Mouse (Mus musculus): ENCODE data around the gene Hoxb3. TPM values are rescaled to one million over a fixed set of nuclear protein-coding genes. Genes with fewer than 3 reads are reported as not detected.

The Hoxb3 gene
- total and polyA plus RNA-seq, 2 experiments from 2014 or later = 0.08 to 0.15 TPM

- 13% methylated on average over 5 of the region's 5 CpGs for WGBS
- TF ChIP-seq EP300 (IDR thresholded peaks at IDR 0.05; ENCODE audit: low read depth) = no peak
- no peak for TF ChIP-seq CTCF (IDR thresholded peaks at IDR 0.05; ENCODE audit: low read depth)
- ATAC-seq (ENCODE audit: insufficient read depth, low read depth) = no peak
Observed at GRCm38 (mm10) chr11:96315344-96315681, 7.8 kb upstream of the Hoxb3 start.

GRCm38 (mm10) chr11:96316696-96317607 is 6.2 kb upstream of the Hoxb3 start:
- no peak for TF ChIP-seq EP300 (IDR thresholded peaks at IDR 0.05; ENCODE audit: low read depth)
- no peak for TF ChIP-seq CTCF (IDR thresholded peaks at IDR 0.05; ENCODE audit: low read depth)
- Histone ChIP-seq H3K4me2 (ENCODE audit: low read depth, low read length) (no peak overlapping the region), H3K27ac (ENCODE audit: low read depth) (no peak overlapping the region), H3K27me3 (ENCODE audit: control insufficient read depth, insufficient read depth, low read length) (peaks cover 100% of the 10 kb centered on the region), H3K9ac (replicated peaks; ENCODE audit: low read depth, low read length) (no peak overlapping the region), H3K9me3 (replicated peaks; ENCODE audit: control insufficient read depth, low read length) (no peaks in the 10 kb centered on the region), H3K4me1 (ENCODE audit: control insufficient read depth, insufficient read depth) (no peaks in the 10 kb centered on the region), H3K36me3 (replicated peaks; ENCODE audit: control insufficient read depth, insufficient read depth, low read length) (no peaks in the 10 kb centered on the region), H3K4me3 (ENCODE audit: low read depth, low read length) (no peak overlapping the region)
- no peak for ATAC-seq (ENCODE audit: insufficient read depth, low read depth)
- no peak for DNase-seq (ENCODE audit: low spot score)
- WGBS = 19% methylated on average over 18 of the region's 18 CpGs

More at GRCm38 (mm10) chr11:96315344-96315681, 7.8 kb upstream of the Hoxb3 start:
- no peak overlapping the region for H3K9ac ChIP-seq (replicated peaks; ENCODE audit: low read depth, low read length)
- no peak for DNase-seq (ENCODE audit: low spot score)
- H3K27ac ChIP-seq (ENCODE audit: low read depth) = no peak overlapping the region
- no peaks in the 10 kb centered on the region for H3K9me3 ChIP-seq (replicated peaks; ENCODE audit: control insufficient read depth, low read length)
- peak overlapping the region; percentile 12 for H3K4me3 ChIP-seq (ENCODE audit: low read depth, low read length)
- H3K4me1 ChIP-seq (ENCODE audit: control insufficient read depth, insufficient read depth) = no peaks in the 10 kb centered on the region
- H3K27me3 ChIP-seq (ENCODE audit: control insufficient read depth, insufficient read depth, low read length) = peaks cover 100% of the 10 kb centered on the region
- no peaks in the 10 kb centered on the region for H3K36me3 ChIP-seq (replicated peaks; ENCODE audit: control insufficient read depth, insufficient read depth, low read length)
- H3K4me2 ChIP-seq (ENCODE audit: low read depth, low read length) = peak overlapping the region; percentile 41

GRCm38 (mm10) chr11:96317608-96318367 is 5.3 kb upstream of the Hoxb3 start, which contains the start of gene Hoxb4:
Hoxb4 (plus strand) TSS chr11:96318267.
- H3K4me1 ChIP-seq (ENCODE audit: control insufficient read depth, insufficient read depth) = no peaks in the 10 kb centered on the region
- H3K4me2 ChIP-seq (ENCODE audit: low read depth, low read length) = peak within 1 kb of the TSS; percentile 59
- no peak for ATAC-seq (ENCODE audit: insufficient read depth, low read depth)
- WGBS = 10% methylated on average over 28 of the region's 28 CpGs
- H3K9ac ChIP-seq (replicated peaks; ENCODE audit: low read depth, low read length) = peak within 1 kb of the TSS; percentile 47
- peaks cover 100% of the 10 kb centered on the region for H3K27me3 ChIP-seq (ENCODE audit: control insufficient read depth, insufficient read depth, low read length)
- peak within 1 kb of the TSS; percentile 79 for H3K27ac ChIP-seq (ENCODE audit: low read depth)
- DNase-seq (ENCODE audit: low spot score) = no peak
- peak within 1 kb of the TSS; percentile 47 for H3K4me3 ChIP-seq (ENCODE audit: low read depth, low read length)
- TF ChIP-seq EP300 (IDR thresholded peaks at IDR 0.05; ENCODE audit: low read depth) (no peak), CTCF (IDR thresholded peaks at IDR 0.05; ENCODE audit: low read depth) (no peak)
- no peaks in the 10 kb centered on the region for H3K36me3 ChIP-seq (replicated peaks; ENCODE audit: control insufficient read depth, insufficient read depth, low read length)
- no peaks in the 10 kb centered on the region for H3K9me3 ChIP-seq (replicated peaks; ENCODE audit: control insufficient read depth, low read length)

GRCm38 (mm10) chr11:96318368-96319070 is 4.6 kb upstream of the Hoxb3 start:
- Histone ChIP-seq H3K9me3 (replicated peaks; ENCODE audit: control insufficient read depth, low read length) (no peaks in the 10 kb centered on the region), H3K27me3 (ENCODE audit: control insufficient read depth, insufficient read depth, low read length) (peaks cover 100% of the 10 kb centered on the region), H3K4me1 (ENCODE audit: control insufficient read depth, insufficient read depth) (no peaks in the 10 kb centered on the region), H3K9ac (replicated peaks; ENCODE audit: low read depth, low read length) (peak overlapping the region; percentile 47), H3K36me3 (replicated peaks; ENCODE audit: control insufficient read depth, insufficient read depth, low read length) (no peaks in the 10 kb centered on the region), H3K4me2 (ENCODE audit: low read depth, low read length) (peak overlapping the region; percentile 59), H3K4me3 (ENCODE audit: low read depth, low read length) (peak overlapping the region; percentile 47), H3K27ac (ENCODE audit: low read depth) (peak overlapping the region; percentile 79)
- ATAC-seq (ENCODE audit: insufficient read depth, low read depth) (peak; percentile 63), DNase-seq (ENCODE audit: low spot score) (no peak)
- WGBS = 1% methylated on average over 39 of the region's 45 CpGs
- TF ChIP-seq CTCF (IDR thresholded peaks at IDR 0.05; ENCODE audit: low read depth) (no peak), EP300 (IDR thresholded peaks at IDR 0.05; ENCODE audit: low read depth) (no peak)
